Mouse (Mus musculus) adipose tissue, adult 10 weeks (tissue): Measurements from ENCODE around the gene H2-T24. TPM values are rescaled to one million over a fixed set of nuclear protein-coding genes. Genes with fewer than 3 reads are reported as not detected.

Source experiments
- polyA plus RNA-seq: library from polyadenylated mRNA; stranded (reverse); fragments of 350-450 nt; fragmentation: Illumina TruSeq; extraction: RNeasy Lipid Tissue Mini Kit (QIAGEN cat#74804); gene quantifications from one replicate; pipeline ENCODE4 v1.2.3, GENCODE M21; 2014; ENCODE audit warnings: low read depth, low replicate concordance

H2-T24 gene
- 2.4 TPM for polyA plus RNA-seq

DNA sequence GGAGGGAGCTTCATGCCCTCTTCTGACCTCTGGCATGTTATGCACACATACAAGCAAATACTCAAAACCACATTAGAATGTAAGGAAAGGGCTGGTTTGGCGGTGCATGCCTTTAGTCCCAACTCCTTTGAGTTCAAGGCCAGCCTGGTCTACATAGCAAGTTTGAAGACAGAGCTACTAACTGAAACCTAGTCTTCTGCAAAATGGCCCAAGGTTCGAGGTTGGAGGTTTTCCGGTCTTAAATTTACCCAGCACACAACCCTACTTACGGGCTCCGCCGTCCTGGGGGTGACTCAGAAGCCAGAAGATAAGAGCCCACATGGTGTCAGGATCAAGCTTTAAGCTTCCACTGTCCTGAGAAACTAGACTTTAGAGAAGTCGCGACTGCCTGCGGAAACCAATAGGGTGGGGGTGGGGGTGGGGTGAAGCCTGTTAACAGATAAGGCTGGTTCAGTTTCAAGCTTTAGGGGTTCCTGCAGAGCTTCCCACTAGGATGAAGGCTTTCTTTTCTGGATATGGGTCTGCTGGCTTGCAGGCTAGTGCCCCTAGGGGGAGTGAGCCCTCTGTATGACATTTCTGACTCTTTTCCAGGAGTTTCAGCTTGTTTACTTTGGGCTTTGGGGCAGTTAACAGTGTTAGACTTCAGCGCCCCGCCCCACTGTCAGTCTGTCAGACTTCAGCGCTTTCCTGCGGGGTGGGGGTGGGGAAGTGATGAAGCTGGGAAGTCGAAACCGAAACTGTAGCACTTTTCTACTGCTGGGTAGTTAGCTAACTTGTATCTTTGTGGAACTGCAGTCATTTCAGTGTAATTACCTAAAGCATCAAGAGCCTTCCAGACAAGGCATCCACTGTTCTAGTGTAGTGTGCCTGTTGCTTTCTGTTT is at the start of gene H2-T24:
H2-T24 (minus strand) TSS at position 370 of the 883 bp plus-strand sequence.

DNA sequence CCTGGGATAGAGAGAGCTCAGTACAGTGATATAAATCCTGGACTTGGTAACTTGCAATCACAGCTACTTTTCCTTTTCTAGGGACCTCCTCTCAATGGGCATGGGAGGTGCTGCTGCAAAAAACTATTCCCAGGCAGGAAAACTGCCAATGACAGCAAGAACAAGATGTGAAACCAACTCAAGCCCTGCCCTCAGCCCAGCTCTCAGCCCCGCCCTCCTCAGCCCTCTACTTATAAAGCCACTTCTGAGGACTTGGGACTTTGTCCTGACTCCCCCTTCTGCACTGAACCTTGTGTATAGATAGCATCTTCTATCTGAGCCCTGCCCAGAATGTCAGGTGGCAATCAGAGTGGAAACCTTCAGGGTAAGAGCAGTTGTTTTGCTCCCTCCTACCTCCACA is 38.0 kb upstream of the H2-T24 start, which contains the start of gene Gm11127:
Gm11127 (minus strand) TSS at position 10 of the 400 bp plus-strand sequence.

DNA sequence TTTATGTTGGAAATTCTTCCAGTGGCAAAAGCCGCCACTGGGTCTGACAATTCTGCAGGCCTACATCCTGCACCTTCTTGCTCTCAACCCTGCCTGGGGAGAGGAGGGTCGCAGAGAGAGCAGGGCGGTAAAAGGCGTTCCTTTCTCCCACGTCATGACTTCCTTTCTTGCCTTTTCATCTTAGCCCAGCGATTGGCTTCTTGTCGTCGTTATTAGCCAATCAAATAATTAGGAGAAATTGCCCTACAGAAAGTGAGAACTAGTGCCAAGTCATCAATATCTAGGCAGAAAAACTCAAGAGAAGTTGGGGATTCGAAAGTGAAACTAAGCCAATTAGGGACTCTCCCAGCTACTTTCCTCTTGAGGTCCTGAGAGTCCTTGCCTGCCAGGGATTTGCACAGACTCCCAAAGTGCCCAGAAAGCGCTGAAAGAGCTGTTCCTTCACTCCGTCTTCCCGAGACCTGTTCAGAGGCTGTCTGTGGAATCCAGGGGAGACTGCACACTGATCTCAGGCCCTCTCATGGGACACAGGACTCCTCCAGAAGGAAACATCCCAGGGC is 22.3 kb upstream of the H2-T24 start, which contains the start of the genes H2-T22 and Gm6034:
H2-T22 (minus strand) TSS at position 138 of the 560 bp plus-strand sequence.
Gm6034 (plus strand) TSS at position 352 of the 560 bp plus-strand sequence.

DNA sequence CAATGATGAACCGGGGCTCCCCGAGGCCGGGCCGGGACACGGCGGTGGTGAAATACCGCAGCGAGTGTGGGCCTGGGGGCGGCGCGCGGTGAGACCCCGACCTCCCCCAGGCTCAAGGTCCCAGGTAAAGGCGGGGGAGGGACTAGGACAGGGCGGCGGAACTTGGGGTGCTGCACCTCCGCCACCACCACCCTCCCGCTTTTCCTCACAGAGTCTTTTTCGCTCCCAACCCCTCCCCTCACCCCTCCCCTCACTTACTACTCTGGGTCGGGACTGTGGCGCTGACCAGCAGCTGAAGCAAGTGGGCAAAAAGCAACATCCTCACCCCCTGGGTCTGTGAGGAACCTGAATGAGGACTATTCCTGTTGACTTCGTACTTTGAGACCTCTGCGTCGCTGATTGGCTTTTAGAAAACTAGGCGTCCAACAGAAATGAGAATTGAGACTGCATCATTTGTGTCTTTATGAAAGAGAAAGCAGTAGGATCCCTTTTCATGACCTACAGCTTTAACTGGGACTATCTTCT is 12.1 kb upstream of the H2-T24 start, which contains the start of gene H2-T23:
H2-T23 (minus strand) TSS at position 505 of the 525 bp plus-strand sequence.

DNA sequence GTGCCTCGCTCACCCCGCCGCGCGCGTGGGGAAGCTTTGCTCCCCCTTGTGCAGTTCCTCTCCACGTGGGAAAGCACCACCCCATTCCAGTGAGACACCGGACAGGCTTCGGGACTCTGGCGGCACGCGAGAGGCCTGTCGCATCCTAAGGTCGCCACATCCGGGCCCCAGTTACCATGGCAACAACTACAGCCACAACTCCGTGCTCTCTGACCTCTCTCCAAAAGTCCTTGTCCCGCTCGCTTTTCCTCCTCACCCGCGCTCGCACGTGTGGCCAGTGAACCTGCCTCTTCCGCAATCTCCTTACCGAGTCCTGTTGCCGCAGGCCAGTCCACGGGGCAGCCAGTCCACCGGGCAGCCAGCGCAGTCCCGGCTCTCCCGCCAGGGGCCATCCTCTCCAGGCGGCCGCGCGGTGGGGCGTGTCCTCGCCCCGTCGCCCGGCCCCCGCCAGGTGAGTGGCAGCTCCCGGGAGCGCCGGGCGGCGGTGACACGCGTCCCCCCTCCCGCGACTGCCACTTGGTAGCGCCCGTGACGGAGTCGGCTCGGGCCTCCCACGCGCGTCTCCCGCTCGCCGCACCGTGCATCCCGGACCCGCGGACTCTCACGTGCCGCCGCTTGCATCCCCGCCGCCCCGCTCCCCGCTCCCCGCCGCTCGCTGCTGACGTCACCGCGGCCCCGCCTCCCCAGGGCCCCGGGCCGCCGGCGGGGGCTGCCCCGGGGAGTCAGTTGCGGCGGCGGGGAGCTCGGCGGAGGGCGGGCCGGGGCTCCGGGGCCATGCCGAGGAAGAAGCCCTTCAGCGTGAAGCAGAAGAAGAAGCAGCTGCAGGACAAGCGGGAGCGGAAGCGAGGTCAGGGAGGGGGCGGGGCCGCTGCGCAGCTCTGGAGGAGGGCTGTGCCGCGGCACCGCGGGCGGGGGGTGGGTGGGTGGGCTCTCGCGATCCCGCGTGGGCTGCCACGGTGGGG is 40.7 kb downstream of the H2-T24 start, which contains the start of the genes Gnl1 and Prr3:
Gnl1 (plus strand) TSS at position 451 of the 962 bp plus-strand sequence.
Prr3 (minus strand) TSS at position 836 of the 962 bp plus-strand sequence.

DNA sequence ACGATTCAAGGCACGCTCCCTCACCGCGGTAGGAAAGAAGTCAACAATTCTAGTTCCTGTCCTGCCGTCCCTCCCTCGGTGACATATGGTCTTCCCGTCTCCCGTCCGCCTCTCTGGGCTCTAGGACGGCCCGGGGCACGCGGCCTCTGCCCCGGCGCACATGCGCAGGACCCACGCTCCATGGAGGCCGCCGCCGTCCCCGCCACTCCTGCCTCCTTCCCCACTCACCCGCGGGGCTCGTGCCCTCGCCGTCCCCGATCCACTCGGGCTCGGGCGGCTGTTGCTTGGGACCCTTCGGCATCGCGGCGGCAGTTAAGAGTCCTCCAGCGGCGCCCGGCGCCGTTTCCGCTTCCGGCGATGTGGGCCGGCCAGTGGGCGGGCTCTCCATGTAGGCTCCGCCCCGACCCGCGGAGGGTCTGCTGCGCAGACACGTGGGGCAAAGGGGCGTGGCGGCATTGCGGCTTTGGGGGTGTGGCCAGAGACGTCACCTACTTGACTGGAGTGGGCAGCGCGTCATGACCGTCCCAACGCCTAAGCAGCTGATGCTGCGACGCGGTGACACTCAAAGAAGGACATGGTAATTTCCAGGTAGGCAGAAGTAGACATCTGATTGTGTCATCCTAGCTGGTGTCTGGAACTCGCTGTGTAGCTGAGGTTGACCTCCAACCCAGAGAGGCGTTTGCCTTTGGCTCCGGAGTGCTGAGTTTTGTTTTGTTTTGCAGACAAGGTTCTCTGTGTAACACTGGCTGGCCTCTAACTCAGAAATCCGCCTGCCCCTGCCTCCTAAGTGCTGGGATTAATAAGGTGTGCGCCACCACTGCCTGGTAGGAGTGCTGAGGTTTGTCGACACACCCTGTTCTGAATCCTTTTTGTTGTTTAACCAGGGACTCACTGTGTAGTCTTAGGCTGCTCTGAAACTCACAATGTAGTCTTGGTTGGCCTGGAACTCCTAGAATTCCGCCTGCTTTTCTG is 50.7 kb downstream of the H2-T24 start, which contains the start of gene Abcf1:
Abcf1 (minus strand) TSS at position 344 of the 972 bp plus-strand sequence.

Other genes starting within 250 kb of the H2-T24 start
- 31.3 TPM for gene Ier3, start 198.9 kb downstream of the H2-T24 start, polyA plus RNA-seq
- gene Flot1, start 197.3 kb downstream of the H2-T24 start, polyA plus RNA-seq = 61.9 TPM
- 113 TPM for gene Tubb5, start 182.3 kb downstream of the H2-T24 start, polyA plus RNA-seq
- gene Mdc1, start 179.0 kb downstream of the H2-T24 start, polyA plus RNA-seq = 18.2 TPM
- 4.6 TPM for gene Nrm, start 159.2 kb downstream of the H2-T24 start, polyA plus RNA-seq
- 31.0 TPM for gene Ppp1r18, start 155.0 kb downstream of the H2-T24 start, polyA plus RNA-seq
- gene Dhx16, start 140.7 kb downstream of the H2-T24 start, polyA plus RNA-seq = 39.2 TPM
- 35.5 TPM for gene 2310061I04Rik, start 123.1 kb downstream of the H2-T24 start, polyA plus RNA-seq
- gene Atat1, start 110.5 kb downstream of the H2-T24 start, polyA plus RNA-seq = 35.7 TPM
- 47.0 TPM for gene Mrps18b, start 104.2 kb downstream of the H2-T24 start, polyA plus RNA-seq
- gene Ppp1r10, start 104.1 kb downstream of the H2-T24 start, polyA plus RNA-seq = 32.1 TPM
- gene Abcf1, start 50.8 kb downstream of the H2-T24 start, polyA plus RNA-seq = 54.8 TPM
- 40.8 TPM for gene Gnl1, start 40.7 kb downstream of the H2-T24 start, polyA plus RNA-seq
- gene Prr3, start 40.3 kb downstream of the H2-T24 start, polyA plus RNA-seq = 23.2 TPM
- gene H2-T23, start 12.3 kb upstream of the H2-T24 start, polyA plus RNA-seq = 86.6 TPM
- gene H2-T22, start 22.2 kb upstream of the H2-T24 start, polyA plus RNA-seq = 77.1 TPM
- gene Gm6034, start 22.4 kb upstream of the H2-T24 start, polyA plus RNA-seq = not detected
- gene Gm11127, start 37.8 kb upstream of the H2-T24 start, polyA plus RNA-seq = 0.38 TPM
- gene Gm19684, start 101.1 kb upstream of the H2-T24 start, polyA plus RNA-seq = not detected
- not detected for gene Gm7030, start 108.9 kb upstream of the H2-T24 start, polyA plus RNA-seq
- gene Gm8909, start 148.0 kb upstream of the H2-T24 start, polyA plus RNA-seq = 0.38 TPM
- gene H2-T3, start 169.7 kb upstream of the H2-T24 start, polyA plus RNA-seq = not detected
- gene Rpp21, start 237.5 kb upstream of the H2-T24 start, polyA plus RNA-seq = 39.0 TPM